Comparison of ENCODE assay signal across 8 mouse cellular contexts in the genomic region with DNA sequence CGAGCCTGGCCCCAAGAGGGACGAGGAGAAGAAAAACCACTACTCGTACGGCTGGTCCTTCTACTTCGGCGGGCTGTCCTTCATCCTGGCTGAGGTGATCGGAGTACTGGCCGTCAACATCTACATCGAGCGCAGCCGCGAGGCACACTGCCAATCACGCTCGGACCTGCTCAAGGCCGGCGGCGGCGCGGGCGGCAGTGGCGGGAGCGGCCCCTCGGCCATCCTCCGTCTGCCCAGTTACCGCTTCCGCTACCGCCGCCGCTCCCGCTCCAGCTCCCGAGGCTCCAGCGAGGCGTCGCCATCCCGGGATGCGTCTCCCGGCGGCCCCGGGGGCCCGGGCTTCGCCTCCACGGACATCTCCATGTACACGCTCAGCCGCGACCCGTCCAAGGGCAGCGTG. TPM values are rescaled to one million over a fixed set of nuclear protein-coding genes. Genes with fewer than 3 reads are reported as not detected.
DNase-seq lines count a peak whose midpoint lies in the region; ATAC-seq and TF ChIP-seq lines count a peak whose summit lies in the region.

No protein-coding gene starts in this region.

- TF ChIP-seq POLR2A in limb, embryonic 14.5 days (IDR thresholded peaks at IDR 0.05; ENCODE audit: borderline replicate concordance, extremely low read depth, insufficient read depth, insufficient read length), result no peak

- peaks cover 92% of the 10 kb centered on the region for H3K27me3 ChIP-seq in embryonic facial prominence, embryonic 10.5 days (replicated peaks; ENCODE audit: low read depth, poor library complexity, severe bottlenecking)
- peaks cover 78% of the 10 kb centered on the region for H3K27me3 ChIP-seq in limb, embryonic 14.5 days (ENCODE audit: control insufficient read depth, insufficient read depth, low read length)
- H3K27me3 ChIP-seq in midbrain, postnatal 0 days (ENCODE audit: insufficient read depth, low read length), result peaks cover 13% of the 10 kb centered on the region; the same call in 1 of the 2 replicates

- 1% methylated on average over 47 of the region's 47 CpGs for WGBS in embryonic facial prominence, embryonic 10.5 days
- WGBS in limb, embryonic 14.5 days, result 1% methylated on average over 31 of the region's 47 CpGs
- under 1% methylated on average over 42 of the region's 47 CpGs for WGBS in midbrain, postnatal 0 days

- no peak for ATAC-seq in limb, embryonic 14.5 days (ENCODE audit: low FRiP score, low read depth)
- peak; percentile 11; the same call in 1 of the 2 replicates for ATAC-seq in midbrain, postnatal 0 days (ENCODE audit: low FRiP score)

- H3K36me3 ChIP-seq in embryonic facial prominence, embryonic 10.5 days (replicated peaks), result no peaks in the 10 kb centered on the region
- no peaks in the 10 kb centered on the region for H3K36me3 ChIP-seq in limb, embryonic 14.5 days (ENCODE audit: control insufficient read depth, insufficient read depth, low read length)
- no peaks in the 10 kb centered on the region for H3K36me3 ChIP-seq in midbrain, postnatal 0 days (ENCODE audit: insufficient read depth, low read length)

- no peak for TF ChIP-seq CTCF in midbrain, postnatal 0 days (IDR thresholded peaks at IDR 0.05)

- peak overlapping the region; percentile 53 for H3K9ac ChIP-seq in limb, embryonic 14.5 days (ENCODE audit: low read depth, low read length, severe bottlenecking)
- H3K9ac ChIP-seq in midbrain, postnatal 0 days (replicated peaks; ENCODE audit: low read length, poor library complexity, severe bottlenecking), result peak overlapping the region; percentile 67

- H3K4me2 ChIP-seq in limb, embryonic 14.5 days (replicated peaks; ENCODE audit: low read depth, low read length, severe bottlenecking), result peak overlapping the region; percentile 99
- H3K4me2 ChIP-seq in midbrain, postnatal 0 days (ENCODE audit: low read depth, low read length, poor library complexity, severe bottlenecking), result peak overlapping the region; percentile 98

- H3K4me1 ChIP-seq in embryonic facial prominence, embryonic 10.5 days, result peaks cover 29% of the 10 kb centered on the region
- peaks cover 5% of the 10 kb centered on the region; the same call in 1 of the 2 replicates for H3K4me1 ChIP-seq in limb, embryonic 14.5 days (ENCODE audit: control insufficient read depth, insufficient read depth, low read length)
- H3K4me1 ChIP-seq in midbrain, postnatal 0 days (ENCODE audit: insufficient read depth, low read length), result peaks cover 6% of the 10 kb centered on the region; the same call in 1 of the 2 replicates

- H3K4me3 ChIP-seq in embryonic facial prominence, embryonic 10.5 days, result peak overlapping the region; percentile 63
- peak overlapping the region; percentile 54 for H3K4me3 ChIP-seq in limb, embryonic 14.5 days (replicated peaks; ENCODE audit: low read length)
- peak overlapping the region; percentile 59 for H3K4me3 ChIP-seq in midbrain, postnatal 0 days (ENCODE audit: low read depth, low read length)

- H3K27ac ChIP-seq in embryonic facial prominence, embryonic 10.5 days (replicated peaks), result peak overlapping the region; percentile 57; the same call in 1 of the 2 replicates
- H3K27ac ChIP-seq in limb, embryonic 14.5 days (replicated peaks; ENCODE audit: low read depth, low read length), result no peak overlapping the region
- H3K27ac ChIP-seq in midbrain, postnatal 0 days (ENCODE audit: low read depth, low read length), result no peak overlapping the region

- H3K9me3 ChIP-seq in embryonic facial prominence, embryonic 10.5 days, result no peaks in the 10 kb centered on the region
- no peaks in the 10 kb centered on the region for H3K9me3 ChIP-seq in limb, embryonic 14.5 days (ENCODE audit: control insufficient read depth, low read length)
- no peaks in the 10 kb centered on the region for H3K9me3 ChIP-seq in midbrain, postnatal 0 days (ENCODE audit: low read length)

- peak; percentile 60 to 71 for DNase-seq in right cerebral cortex, postnatal 10 days (ENCODE audit: low spot score in 2 of 2)
- no peak for DNase-seq in right cerebral cortex, adult 18-20 months
- peak; percentile 64 for DNase-seq in embryonic facial prominence, embryonic 10.5 days (ENCODE audit: low spot score)
- peak; percentile 39 for DNase-seq in heart, postnatal 4 days
- DNase-seq in limb, embryonic 14.5 days (ENCODE audit: low spot score), result no peak
- DNase-seq in midbrain, postnatal 0 days (ENCODE audit: low spot score), result peak; percentile 57
- no peak for DNase-seq in layer of hippocampus, adult 11-12 months (ENCODE audit: low spot score)
- DNase-seq in c-Kit-positive CD71-positive TER-119-positive erythroid progenitor cells, embryonic 14.5 days (ENCODE audit: low spot score), result no peak

RNA-seq across cellular contexts. Expression of gene Cacng6, which starts 9.1 kb away (rescaled TPM):
- 0.29 TPM in 1 of 2 replicates, not detected in the other for polyA plus RNA-seq in embryonic facial prominence, embryonic 10.5 days (2016; fragmentation: Nextera tagmentation; extraction: Ambion mirVana)
- total RNA-seq in heart, postnatal 4 days (2021), result 1 to 10 TPM; 7.9 to 9.0 TPM
- polyA plus RNA-seq in limb, embryonic 14.5 days (2012; rRNA removed), result 8.0 and 8.9 TPM in 2 replicates
- polyA plus RNA-seq in limb, embryonic 14.5 days (2014; fragmentation: Nextera tagmentation; extraction: Ambion mirVana), result 7.1 and 10.0 TPM in 2 replicates
- total RNA-seq in midbrain, postnatal 0 days (2014; rRNA removed), result not detected in 2 replicates
- 0.20 TPM in 1 of 2 replicates, not detected in the other for polyA plus RNA-seq in midbrain, postnatal 0 days (2015; fragmentation: Nextera tagmentation; extraction: Ambion mirVana)

RNA-seq across cellular contexts. Expression of gene Cacng8, which starts 24.4 kb away (rescaled TPM):
- 8.5 and 11.4 TPM in 2 replicates for polyA plus RNA-seq in embryonic facial prominence, embryonic 10.5 days (2016; fragmentation: Nextera tagmentation; extraction: Ambion mirVana)
- under 1 TPM in 1 of 2 experiments, not detected in 1; 0.18 TPM for total RNA-seq in heart, postnatal 4 days (2021)
- polyA plus RNA-seq in limb, embryonic 14.5 days (2012; rRNA removed), result 4.0 and 5.5 TPM in 2 replicates
- polyA plus RNA-seq in limb, embryonic 14.5 days (2014; fragmentation: Nextera tagmentation; extraction: Ambion mirVana), result 3.6 and 4.7 TPM in 2 replicates
- total RNA-seq in midbrain, postnatal 0 days (2014; rRNA removed), result 44.0 and 59.0 TPM in 2 replicates
- polyA plus RNA-seq in midbrain, postnatal 0 days (2015; fragmentation: Nextera tagmentation; extraction: Ambion mirVana), result 20.8 and 21.4 TPM in 2 replicates

Comparison
In these comparisons a context has a peak if more than half of its experiments do, and no peak if none do; other contexts are left out.
1. DNase-seq: peak in right cerebral cortex, postnatal 10 days (2 of 2), embryonic facial prominence, embryonic 10.5 days (single experiment), heart, postnatal 4 days (single experiment) and midbrain, postnatal 0 days (single experiment); none in right cerebral cortex, adult 18-20 months (single experiment), limb, embryonic 14.5 days (single experiment), layer of hippocampus, adult 11-12 months (single experiment) and c-Kit-positive CD71-positive TER-119-positive erythroid progenitor cells, embryonic 14.5 days (single experiment).
2. Peak in every context shown above with its lines, with median percentiles within 50 percentile points of each other: H3K4me3 ChIP-seq.